ENCODE assay signal across 8 mouse cellular contexts in the genomic region with DNA sequence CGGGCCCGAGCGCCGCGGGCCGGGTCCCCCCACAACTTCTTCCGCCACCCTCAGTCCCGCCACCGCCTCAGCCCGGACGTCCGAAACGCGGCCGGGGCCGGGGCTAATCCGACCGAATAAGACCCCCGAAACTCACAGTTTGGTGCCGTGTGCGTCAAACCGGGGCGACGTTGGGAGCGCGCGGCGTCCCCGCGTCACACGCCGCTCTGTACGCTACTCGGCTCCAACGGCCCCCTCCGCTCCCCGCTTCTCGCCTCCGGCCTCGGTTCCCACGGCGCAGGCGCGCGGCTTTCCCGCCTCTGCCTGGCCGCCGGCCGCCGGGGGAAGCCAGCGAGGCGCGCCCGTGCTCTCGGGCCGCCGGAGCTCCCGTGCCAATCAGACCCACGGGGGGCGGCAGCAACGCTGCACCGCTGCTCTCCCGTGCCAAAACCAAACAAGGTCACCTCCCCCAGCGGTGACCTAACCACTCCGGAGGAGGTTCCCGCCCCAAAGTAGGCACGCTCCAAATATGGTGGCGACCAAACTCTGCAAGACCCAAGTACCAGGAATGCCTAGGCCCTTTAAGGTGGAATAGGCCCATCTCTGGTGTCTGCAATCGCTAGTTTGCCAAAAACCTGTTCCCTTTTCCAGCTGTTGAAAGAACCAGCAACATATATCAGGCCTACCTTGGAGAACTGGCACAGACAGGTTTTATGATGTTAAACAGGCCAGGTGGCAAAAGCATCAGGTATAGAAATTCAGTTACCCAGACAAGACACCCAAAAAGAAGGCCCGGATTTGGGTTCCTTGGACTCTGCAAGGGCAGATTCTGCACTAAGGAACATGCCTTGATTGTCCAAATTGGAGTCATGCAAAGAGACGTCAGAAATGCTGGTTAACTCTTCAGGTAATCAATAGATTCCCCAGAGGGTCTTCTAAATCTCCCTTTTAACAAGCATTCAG. TPM values are rescaled to one million over a fixed set of nuclear protein-coding genes. Genes with fewer than 3 reads are reported as not detected.
DNase-seq lines count a peak whose midpoint lies in the region; ATAC-seq lines count a peak whose summit lies in the region.

A gene (minus strand): TSS at position 892 of the 942 bp plus-strand sequence.

- peak within 1 kb of the TSS; percentile 84 for H3K4me3 ChIP-seq in hindbrain, embryonic 13.5 days

- peak within 1 kb of the TSS; percentile 99 for H3K27ac ChIP-seq in hindbrain, embryonic 13.5 days

- H3K4me1 ChIP-seq in hindbrain, embryonic 13.5 days (replicated peaks): peaks cover 37% of the 10 kb centered on the region

- no peaks in the 10 kb centered on the region for H3K36me3 ChIP-seq in hindbrain, embryonic 13.5 days

- WGBS in hindbrain, embryonic 13.5 days: 2% methylated on average over 71 of the region's 71 CpGs

- peak; percentile 98 for ATAC-seq in hindbrain, embryonic 13.5 days (ENCODE audit: low FRiP score)

- H3K9ac ChIP-seq in hindbrain, embryonic 13.5 days: peak within 1 kb of the TSS; percentile 93

- peak; percentile 94 for DNase-seq in NIH3T3 (ENCODE audit: low read depth)
- DNase-seq in cerebellum, postnatal 10 days: peak; percentile 94 to 96
- DNase-seq in frontal cortex, postnatal 14 days (ENCODE audit: low spot score in 2 of 2): peak; percentile 81 to 86
- peak; percentile 90 for DNase-seq in layer of hippocampus, postnatal 36 days
- DNase-seq in lung, postnatal 36 days: peak; percentile 91
- DNase-seq in retina, postnatal 1 day: peak; percentile 94
- DNase-seq in urinary bladder, adult 18-20 months (ENCODE audit: low spot score in 2 of 2): peak; percentile 73 to 80

- H3K9me3 ChIP-seq in hindbrain, embryonic 13.5 days: no peaks in the 10 kb centered on the region

- H3K4me2 ChIP-seq in hindbrain, embryonic 13.5 days: peak within 1 kb of the TSS; percentile 82

- no peaks in the 10 kb centered on the region for H3K27me3 ChIP-seq in hindbrain, embryonic 13.5 days

RNA-seq across cellular contexts. Expression of the gene that starts here (rescaled TPM):
- 75.5 and 82.1 TPM in 2 replicates for polyA plus RNA-seq in hindbrain, embryonic 13.5 days (2015; fragmentation: Nextera tagmentation; extraction: Ambion mirVana)
- total RNA-seq in layer of hippocampus, postnatal 36 days (2021): 100 to 1,000 TPM; 105 to 107 TPM

Comparison
In these comparisons a context has a peak if more than half of its experiments do, and no peak if none do; other contexts are left out.
1. Peak in every context shown above with its lines: DNase-seq, ATAC-seq, H3K4me3 ChIP-seq and H3K27ac ChIP-seq.